Mouse (Mus musculus) megakaryocyte, adult 5-6 weeks (primary cell): Measurements from ENCODE around the gene D17H6S53E. TPM values are rescaled to one million over a fixed set of nuclear protein-coding genes. Genes with fewer than 3 reads are reported as not detected.

Source experiments
- ATAC-seq: 2 replicates; pipeline ENCODE4 v1.8.0; 2016; ENCODE audit warnings: mild to moderate bottlenecking, inconsistent platforms; ENCODE audit not compliant: poor library complexity, severe bottlenecking
- total RNA-seq, 2 experiments: library from RNA; stranded (forward) in 1 of 2; stranded (reverse) in 1 of 2; fragments of 153-499, 151-499 nt in 1 of 2; fragments of 221-1000, 200-1000 nt in 1 of 2; gene quantifications; 2 replicates each; pipeline versions ENCODE4 v1.2.3 to v1.2.4; 2015 to 2017

D17H6S53E gene
- total RNA-seq, 2 experiments from 2014 or later: 4.5 to 26.1 TPM

DNA sequence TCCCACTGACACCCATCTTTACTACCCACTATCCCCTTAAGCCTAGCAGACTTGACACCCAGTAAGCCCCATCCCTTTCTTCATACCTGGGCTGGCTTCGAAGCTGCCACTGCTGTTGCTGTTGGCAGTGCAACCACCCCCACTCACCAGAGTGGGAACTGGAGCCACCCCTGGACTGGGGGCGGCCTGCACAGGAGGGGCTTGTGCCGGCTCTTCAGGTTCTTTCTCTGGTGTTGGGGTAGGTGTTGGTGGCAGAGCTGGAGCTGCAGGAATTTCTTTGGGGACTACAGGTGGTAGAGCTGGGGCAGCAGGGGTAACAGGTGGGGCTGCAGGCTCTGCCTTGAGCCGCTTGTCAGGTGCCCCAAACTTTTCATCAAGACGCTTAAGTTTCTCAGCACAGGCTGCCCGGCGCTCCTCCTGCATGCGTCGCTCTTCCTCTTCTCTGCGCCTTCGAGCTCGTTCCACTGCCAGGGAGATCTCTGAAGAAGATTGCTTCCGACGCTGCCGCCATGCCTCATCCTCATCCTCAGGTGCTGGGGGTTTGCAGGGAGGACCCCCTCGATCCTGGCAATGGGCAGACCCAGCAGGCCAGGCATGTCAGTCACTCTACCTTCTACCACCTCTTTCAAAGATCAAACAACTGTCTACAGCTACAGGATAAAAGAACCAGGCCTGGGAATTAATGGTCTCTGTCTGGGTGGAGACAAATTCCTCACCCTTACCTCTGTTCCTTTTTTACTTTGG lies 32.8 kb downstream of the D17H6S53E start:
- no peak for ATAC-seq

DNA sequence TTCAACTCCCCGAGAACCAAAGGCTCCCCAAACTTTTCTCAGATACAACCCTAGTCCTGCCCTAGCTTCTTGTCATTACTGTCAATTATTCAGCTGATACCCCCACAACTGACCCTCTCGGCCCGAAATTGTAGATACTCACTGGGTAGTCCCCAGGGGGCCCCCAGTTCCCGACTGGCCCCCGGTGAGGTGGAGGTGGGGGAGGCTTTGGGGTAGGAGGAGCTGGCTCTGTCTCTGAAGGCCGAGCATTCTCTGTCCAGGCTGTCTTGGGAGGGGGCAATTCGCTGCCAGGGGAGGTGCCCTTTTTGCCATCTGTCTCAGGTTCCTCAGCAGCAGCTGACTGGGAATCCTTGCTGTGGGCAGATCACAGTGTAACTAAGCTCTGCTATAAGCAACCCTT lies 33.5 kb downstream of the D17H6S53E start:
- ATAC-seq: no peak

DNA sequence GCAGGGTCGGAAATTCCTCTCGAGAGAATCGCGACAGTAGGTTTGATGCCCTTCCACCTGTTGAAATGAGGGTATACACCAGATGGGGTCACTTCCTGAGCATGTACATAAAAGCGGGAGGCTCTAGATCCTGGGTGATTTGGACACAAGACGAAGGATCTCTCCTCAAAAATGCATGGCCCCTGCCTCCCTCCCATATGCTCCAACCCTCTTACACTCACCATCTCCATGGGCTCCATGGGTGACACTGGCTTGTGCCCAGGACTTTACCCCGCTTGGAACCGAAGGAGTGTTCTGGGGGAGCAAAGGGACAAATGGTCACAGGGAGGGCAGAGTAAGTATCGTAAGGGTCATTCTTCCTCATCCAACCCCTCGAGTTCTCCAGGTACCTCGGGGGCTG lies 35.2 kb downstream of the D17H6S53E start:
- no peak for ATAC-seq

DNA sequence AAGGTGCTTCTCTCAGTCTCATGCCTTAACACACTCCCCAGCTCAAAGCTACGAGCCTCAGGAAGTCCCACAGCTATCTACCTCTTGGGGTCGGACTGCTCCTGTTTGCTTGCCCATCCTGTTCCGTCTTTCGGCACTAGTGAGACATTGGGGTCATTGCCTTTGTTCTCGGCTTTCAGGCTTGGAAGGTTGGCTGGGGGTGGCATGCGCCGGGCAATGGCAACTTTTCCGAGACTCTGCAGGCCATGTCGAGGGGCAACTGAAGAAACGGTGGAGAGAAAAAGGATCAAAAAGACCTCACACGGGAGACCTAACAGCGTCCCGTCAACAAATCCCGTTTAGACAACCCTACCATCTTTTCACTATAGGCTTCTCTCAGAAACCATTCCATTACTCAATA lies 35.9 kb downstream of the D17H6S53E start:
- ATAC-seq: no peak

DNA sequence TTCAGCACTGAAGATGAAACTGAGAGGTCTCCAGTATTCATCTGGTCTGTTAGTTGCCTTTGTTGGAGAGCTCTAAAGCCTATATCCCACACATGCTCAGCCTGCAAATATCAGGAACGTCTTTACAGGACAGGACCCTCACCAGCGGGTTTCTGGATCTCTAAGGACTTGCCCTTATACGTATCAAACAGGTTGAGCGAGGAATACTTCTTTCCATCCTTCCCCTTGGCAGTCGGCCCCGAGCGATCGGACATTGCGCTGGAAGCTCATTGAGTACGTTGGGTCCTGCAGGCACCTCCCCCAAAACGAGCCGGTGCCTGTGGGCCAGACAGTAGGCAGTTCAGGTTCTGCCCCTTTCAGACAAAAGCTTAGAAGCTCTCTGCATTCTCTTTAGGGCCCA lies 36.6 kb downstream of the D17H6S53E start:
- no peak for ATAC-seq

DNA sequence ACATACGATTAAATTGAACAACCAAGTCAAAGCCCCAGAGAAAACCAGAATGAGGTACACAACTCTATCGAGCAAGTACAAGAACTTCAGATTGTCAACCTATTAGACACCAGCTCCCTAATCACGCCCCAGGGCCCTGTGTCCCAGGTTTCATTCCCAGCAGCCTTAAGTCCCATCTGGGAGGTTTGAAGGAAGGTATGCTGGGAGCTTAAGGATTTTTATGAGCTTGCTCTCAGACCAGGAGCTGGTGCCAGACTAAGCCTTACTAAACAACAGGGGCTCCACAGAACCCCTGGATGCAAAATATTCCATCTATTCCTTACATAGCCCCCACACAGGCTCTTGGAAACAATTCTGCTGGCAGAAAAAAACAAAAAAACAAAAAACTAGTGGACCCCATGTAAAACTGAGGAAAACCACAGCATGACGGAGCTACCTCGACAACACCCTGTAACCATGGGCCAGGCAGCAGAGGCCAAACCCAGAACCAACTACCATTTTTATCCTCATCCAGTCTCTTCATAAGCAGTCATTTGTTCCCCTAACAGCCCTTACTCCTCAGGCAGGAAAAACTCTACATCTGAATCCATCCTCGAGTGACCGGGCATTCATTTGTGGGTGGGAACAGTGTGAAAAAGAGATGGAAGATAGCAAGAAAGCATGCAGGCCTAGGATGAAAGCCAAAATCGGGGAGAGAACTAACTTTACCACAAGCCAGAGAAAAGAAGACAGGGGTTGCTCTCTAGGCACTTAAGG lies 37.3 kb downstream of the D17H6S53E start:
- ATAC-seq: no peak

DNA sequence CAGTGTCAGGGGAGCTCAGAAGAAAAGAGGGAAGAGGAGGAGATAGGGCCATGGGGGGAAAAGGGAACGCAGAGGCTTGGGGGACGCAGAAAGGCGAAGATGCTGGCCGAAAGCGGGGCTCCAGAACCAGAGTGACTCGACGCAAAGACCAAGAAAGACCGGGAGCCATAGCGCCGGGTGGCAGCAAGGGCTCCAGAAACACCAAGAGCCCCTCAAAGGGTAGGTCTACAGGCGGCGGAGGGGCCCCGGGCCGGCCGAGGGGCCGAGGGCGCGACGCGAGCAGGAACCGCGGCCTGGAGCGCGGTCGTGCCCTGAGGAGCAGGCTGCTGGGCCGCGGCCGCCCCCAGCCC lies 38.0 kb downstream of the D17H6S53E start:
- ATAC-seq: no peak

DNA sequence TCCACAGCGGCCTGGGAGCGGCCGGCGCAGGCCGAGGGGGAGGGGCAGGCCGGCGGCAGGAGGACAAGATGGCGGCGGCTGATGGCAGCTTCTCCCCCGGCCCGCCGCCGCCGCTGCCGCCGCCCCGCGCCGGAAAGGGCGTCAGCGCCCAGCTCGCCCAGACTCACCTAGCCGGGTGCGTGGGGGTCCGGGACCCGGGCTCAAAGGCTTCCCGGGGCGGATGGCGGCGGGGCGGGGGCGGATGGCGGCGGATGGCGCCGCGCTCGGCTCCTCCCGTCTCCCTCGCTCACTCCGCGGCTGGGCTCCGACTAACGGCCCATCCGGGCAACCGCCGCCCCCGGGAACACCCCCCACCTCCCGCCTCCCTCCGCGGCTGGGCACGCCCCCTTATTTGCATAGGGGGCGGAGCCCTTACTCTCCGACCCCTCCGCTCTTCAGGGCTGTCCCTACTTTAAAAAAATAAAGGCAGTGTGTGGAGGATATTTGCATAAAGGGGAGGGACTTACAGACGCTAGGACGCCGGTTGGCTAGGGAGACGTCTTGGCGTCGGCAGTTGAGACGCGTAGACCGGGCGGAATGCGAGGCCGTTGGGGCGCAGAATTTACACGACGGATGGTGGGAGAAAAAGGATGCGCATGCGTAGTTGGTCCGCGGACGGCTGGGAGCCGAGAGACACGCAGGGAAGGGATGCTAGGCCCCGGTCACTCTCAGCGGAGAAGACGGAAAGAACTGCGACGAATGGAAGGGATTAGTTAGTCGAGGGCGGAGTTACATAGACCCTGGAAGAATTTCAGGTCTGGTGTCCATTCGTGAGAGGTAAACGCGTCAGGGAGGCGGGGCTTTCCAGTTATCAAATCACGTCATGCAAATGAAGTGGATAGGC lies 38.6 kb downstream of the D17H6S53E start, which contains the start of gene Prrc2a:
Prrc2a (minus strand) TSS at position 330 of the 883 bp plus-strand sequence.
- peak; percentile 89 for ATAC-seq

DNA sequence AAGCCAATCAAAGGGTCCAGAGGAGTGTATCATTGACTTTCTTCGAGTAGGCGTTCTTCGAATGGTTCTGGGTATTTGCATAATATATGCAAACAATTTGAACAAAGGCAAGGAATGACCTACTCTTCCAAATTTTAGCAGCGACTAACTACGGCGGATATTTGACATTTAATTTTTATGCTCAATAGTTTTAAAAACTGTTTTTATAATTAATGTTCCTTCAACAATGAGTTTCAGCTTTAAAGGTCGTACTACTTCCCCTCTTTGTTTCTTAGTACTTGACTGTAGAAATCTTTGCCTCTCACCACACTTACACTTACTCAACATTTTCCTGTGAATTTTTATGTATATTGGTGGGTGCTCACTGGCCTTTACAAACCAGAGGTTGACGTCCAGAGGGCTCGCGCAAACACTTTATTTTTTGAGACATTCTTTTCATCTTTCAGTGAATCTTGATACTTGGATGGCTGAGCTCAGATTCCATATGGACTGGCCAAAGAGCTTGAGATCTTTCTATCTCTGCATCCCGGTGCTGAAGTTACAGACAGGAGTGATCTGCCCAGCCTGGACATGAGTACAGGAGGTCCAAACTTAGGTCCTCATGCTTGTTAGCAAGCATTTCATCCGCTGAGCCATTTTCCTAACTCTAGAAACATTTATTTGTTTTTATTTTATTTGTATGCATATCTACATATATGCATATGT lies 39.4 kb downstream of the D17H6S53E start:
- ATAC-seq: no peak

DNA sequence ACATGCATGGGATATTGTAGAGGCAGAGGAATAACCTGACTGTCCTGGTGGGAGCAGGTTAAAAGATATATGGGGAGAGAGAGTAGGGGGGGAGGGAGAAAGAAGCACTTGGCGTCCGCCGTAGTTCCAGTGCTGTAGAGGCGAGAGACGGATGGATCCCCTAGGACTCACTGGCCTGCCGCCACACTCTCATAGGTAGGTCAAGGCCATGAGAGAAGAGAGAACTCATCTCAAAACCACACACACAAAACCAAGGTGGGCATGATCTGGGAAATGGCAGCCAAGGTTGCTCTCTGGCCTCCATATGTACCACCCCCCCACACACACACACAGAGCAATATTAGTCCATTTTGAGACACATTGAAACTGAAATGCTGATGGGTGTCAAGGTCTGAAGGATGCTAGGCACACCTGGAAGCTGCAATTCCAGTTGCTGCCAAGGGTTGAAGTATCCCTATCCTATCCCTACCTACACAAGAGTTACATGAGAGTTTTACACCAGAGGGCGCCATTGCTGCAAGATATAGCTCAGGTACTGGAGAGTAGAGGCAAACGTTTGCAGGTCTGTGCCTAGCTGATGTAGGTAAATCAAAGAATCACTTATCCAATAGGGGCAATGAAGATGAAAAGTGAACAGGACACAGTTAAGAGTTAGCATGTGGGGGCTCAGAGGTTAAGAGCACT lies 40.3 kb downstream of the D17H6S53E start:
- ATAC-seq: no peak

DNA sequence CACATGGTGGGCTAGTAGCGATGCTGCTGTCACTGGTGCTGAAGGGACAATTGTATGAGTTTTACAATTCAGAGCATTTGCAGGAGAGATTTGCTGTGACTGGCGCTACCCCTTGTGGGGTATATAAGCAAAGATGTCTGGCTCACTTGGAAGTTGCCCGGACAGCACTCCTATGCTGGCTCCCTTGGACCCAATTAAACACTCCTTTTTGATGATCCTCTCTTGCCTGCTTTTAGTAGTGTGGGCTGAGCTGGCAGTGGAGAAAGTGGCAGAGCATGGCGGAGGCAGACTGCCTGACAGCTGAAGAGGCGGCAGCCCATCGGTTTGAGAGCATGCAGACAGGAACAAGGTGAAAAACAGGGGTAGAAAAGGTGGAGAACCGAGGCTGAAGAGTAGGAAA lies 41.6 kb downstream of the D17H6S53E start:
- ATAC-seq: no peak

DNA sequence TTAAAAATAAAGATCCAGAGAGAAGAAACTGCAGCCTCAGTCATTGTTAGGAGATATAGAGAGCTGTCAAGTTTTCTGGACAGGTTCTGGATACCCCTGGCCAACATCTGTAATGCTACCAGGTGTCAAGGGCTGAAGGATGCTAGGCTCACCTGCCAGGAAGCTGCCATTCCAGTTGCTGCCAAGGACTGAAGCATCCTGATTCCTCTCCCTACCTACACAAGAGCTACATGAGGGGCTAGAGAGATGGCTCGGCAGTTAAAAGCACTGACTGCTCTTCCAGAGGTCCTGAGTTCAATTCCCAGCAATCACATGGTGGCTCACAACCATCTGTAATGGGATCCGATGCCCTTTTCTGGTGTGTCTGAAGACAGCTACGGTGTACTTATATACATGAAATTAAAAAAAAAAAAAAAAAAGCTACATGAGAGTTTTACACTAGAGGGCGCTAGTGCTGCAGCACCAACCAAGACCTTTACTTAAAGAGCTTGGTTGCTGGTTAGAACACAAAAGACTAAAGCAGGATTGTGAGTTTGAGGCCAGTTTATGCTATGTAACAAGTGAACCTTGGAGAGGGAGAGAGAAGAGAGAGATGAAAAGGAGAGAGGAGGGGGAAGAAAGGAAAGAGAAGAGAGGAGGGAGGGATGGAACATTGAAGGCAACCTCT lies 42.5 kb downstream of the D17H6S53E start:
- no peak for ATAC-seq

DNA sequence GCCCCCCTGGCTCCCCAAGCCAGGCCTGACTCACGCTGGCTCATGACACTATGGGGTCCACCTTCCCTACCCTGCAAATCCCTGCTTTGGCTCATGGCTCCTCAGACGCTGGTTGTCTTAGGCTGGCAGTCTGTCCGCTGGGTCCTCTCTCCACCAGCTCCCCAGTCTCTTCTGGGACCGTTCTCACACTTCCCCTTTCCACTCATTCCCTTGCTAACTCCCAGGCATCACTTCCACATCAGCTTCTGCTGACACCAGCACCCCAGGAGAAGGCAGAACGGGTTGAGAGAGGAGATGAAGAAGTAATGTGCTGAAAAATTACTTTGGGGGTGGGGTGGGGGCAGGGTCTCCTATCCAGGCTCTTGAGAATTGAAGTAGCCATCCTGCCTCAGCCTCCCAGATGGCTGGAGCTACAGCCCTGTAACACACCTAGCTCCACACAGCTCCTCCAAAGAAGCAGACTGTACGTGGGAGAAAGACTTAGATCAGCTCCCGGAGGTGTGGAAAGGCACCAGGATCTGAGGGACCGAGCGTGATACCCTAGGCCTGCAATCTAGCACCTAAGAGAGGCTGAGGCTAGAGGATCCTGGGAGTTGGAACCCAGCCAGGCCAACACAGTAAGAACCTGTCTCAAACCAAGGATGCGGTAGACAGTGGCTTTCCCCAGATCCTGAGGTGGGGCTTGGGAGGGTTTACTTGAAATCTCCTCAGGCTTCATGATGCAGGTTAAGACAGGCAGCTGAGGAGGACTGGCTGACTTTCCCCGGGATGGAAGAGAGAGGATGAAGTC lies 46.5 kb downstream of the D17H6S53E start:
- ATAC-seq: peak; percentile 85

DNA sequence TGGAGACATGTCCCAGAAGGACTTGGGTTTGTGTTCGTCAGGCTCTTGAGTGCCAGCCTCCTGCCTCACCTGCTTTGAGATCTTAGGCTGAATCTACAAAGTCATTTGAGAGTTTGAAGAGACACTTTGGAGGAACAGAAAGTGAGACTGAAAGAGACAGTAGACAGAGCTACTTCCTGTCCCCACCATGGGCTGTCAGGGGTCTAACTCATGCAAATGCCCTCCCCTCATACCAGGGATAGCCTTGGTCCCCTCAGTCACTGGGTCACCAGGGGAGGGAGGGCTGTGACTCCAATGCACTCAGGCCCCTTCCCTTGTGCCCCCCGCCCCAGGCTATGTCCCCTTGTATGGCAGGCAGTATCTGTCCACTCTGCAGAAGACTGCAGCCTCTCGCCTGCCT lies 47.2 kb downstream of the D17H6S53E start:
- peak; percentile 45; the same call in 1 of the 2 replicates for ATAC-seq

DNA sequence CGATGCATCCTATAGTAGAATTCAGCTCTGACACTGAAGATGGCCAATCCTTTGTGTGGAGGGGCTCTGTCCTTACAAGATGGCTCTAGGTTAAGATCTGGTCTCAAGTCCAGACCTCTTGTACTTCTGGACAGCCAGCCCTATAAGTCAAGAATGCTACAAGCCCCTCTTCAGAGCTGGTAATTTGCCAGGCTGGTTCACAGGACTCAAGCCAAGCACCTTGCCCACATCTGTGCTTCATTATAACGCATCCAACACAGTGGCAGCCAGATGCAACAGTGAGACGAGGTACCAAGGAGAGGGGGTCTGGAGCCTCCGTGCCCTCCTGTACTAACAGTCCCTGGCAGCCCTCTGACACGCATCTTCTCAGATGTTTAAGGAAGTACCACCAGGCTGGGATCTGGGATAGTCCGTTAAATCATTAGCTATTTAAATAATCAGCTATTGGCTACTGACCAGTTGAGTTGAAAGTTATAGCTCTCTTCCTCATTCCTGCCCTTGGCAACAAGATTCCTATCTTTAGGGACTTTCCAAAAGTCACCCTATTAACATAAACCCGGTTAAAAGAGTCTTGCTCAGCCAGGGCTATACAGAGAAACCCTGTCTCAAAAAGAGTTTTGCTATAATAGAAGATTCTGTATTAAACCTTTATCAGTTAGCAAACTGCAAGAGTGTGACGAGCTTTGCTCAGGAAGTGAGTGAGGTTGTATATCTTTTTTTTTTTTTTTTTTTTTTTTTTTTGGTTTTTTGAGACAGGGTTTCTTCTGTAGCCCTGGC lies 48.2 kb downstream of the D17H6S53E start:
- ATAC-seq: no peak

DNA sequence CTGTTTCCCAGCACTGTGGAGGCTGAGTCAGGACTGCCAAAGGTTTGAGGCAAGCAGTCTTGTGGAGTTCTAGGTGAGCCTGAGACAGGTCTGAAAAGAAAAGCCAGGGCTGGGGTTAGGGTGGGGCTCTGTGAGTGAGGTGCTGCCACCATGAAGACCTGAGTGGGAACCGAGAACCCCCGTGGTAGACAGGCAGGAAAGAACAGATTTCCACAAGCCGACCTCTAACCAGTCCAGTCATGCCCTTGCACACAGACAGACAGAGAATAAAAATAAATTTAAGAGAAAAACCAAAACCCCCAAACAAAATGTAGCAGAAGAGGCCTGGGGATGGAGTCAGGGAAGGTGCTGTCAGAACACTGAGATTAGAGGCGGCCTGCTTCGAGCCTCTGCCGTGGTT lies 49.2 kb downstream of the D17H6S53E start:
- no peak for ATAC-seq

DNA sequence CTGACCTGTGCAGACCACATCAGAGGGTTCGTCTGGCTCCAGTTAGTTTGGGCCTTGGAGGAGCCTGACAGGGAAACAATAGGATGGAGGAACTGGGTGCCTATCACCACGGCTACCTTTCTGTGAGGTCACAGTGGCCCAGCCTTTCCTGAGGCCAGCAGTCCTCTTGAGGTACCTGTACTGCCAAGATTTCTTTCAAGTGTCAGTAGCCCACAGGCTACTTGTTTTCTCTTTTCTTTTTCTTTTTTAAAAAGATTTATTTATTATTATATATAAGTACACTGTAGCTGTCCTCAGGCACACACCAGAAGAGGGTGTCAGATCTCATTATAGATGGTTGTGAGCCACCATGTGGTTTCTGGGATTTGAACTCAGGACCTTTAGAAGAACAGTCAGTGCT lies 49.8 kb downstream of the D17H6S53E start, which contains the start of gene Aif1:
Aif1 (minus strand) TSS at position 101 of the 400 bp plus-strand sequence.
- ATAC-seq: no peak
